Mouse (Mus musculus) thymus, adult 2 months (tissue): ENCODE results near the gene Map4k1.
"Not testable (repeated sequence)": the region's sequence is repeated elsewhere in the genome, so short reads cannot be mapped to it uniquely, and the experiment has no call there.

Experiments
- CTCF ChIP-seq: fragments of 200-500 bp; IDR thresholded peaks from 2 replicates; pipeline ENCODE4 v1.5.1; 2012; ENCODE audit warnings: mild to moderate bottlenecking, control low read depth, low read length, moderate library complexity, borderline replicate concordance; ENCODE audit not compliant: control insufficient read depth, poor library complexity, insufficient read depth; ENCODE audit errors: extremely low read depth
- POLR2A ChIP-seq: fragments of 200-500 bp; IDR thresholded peaks from 2 replicates; pipeline ENCODE4 v1.6.1; 2012; ENCODE audit warnings: mild to moderate bottlenecking, low read length, control low read depth, moderate library complexity; ENCODE audit not compliant: control insufficient read depth, poor library complexity, insufficient read depth; ENCODE audit errors: extremely low read depth

GRCm38 (mm10) chr7:28968120-28968519, 13.7 kb upstream of the Map4k1 start:
- not testable (repeated sequence) for TF ChIP-seq CTCF, POLR2A
